Mouse (Mus musculus): ENCODE results near the gene Pigh.

Gene Pigh

GRCm38 (mm10) chr12:79067526-79067925 lies 21.9 kb downstream of the Pigh start:
- no peak for DNase-seq (ENCODE audit: low spot score in 2 of 2)

- no peak for DNase-seq (ENCODE audit: low spot score in 2 of 2)
Observed at GRCm38 (mm10) chr12:79066431-79066830, 23.0 kb downstream of the Pigh start.

- DNase-seq (ENCODE audit: low spot score in 2 of 2): peak; percentile 34 to 41
Observed at GRCm38 (mm10) chr12:79064451-79064850, 25.0 kb downstream of the Pigh start.

- DNase-seq (ENCODE audit: low spot score in 2 of 2): no peak
Observed at GRCm38 (mm10) chr12:79060766-79061652, 28.4 kb downstream of the Pigh start.

- DNase-seq (ENCODE audit: low spot score in 2 of 2): no peak
Observed at GRCm38 (mm10) chr12:79060134-79060533, 29.3 kb downstream of the Pigh start.

- no peak for DNase-seq (ENCODE audit: low spot score in 2 of 2)
Observed at GRCm38 (mm10) chr12:79059573-79059972, 29.9 kb downstream of the Pigh start.

GRCm38 (mm10) chr12:79055276-79055675 lies 34.2 kb downstream of the Pigh start:
- no peak for DNase-seq (ENCODE audit: low spot score in 2 of 2)

- no peak for DNase-seq (ENCODE audit: low spot score in 2 of 2)
Observed at GRCm38 (mm10) chr12:79052073-79052472, 37.4 kb downstream of the Pigh start.

- DNase-seq (ENCODE audit: low spot score in 2 of 2): no peak
Observed at GRCm38 (mm10) chr12:79050545-79051212, 38.8 kb downstream of the Pigh start.

- DNase-seq (ENCODE audit: low spot score in 2 of 2): no peak
Observed at GRCm38 (mm10) chr12:79049807-79050206, 39.6 kb downstream of the Pigh start.

GRCm38 (mm10) chr12:79048898-79049297 lies 40.6 kb downstream of the Pigh start:
- DNase-seq (ENCODE audit: low spot score in 2 of 2): no peak

- no peak for DNase-seq (ENCODE audit: low spot score in 2 of 2)
Observed at GRCm38 (mm10) chr12:79047203-79047602, 42.2 kb downstream of the Pigh start.

- no peak for DNase-seq (ENCODE audit: low spot score in 2 of 2)
Observed at GRCm38 (mm10) chr12:79046171-79046570, 43.3 kb downstream of the Pigh start.

- DNase-seq (ENCODE audit: low spot score in 2 of 2): no peak
Observed at GRCm38 (mm10) chr12:79044668-79045067, 44.8 kb downstream of the Pigh start.

GRCm38 (mm10) chr12:79041436-79041835 lies 48.0 kb downstream of the Pigh start:
- DNase-seq (ENCODE audit: low spot score in 2 of 2): no peak

- DNase-seq (ENCODE audit: low spot score in 2 of 2): no peak
Observed at GRCm38 (mm10) chr12:79040201-79040827, 49.1 kb downstream of the Pigh start.

- DNase-seq (ENCODE audit: low spot score in 2 of 2): no peak
Observed at GRCm38 (mm10) chr12:79039708-79040107, 49.7 kb downstream of the Pigh start.

GRCm38 (mm10) chr12:79035349-79035748 lies 54.1 kb downstream of the Pigh start:
- DNase-seq (ENCODE audit: low spot score in 2 of 2): no peak

- DNase-seq (ENCODE audit: low spot score in 2 of 2): no peak
Observed at GRCm38 (mm10) chr12:79034331-79034730, 55.1 kb downstream of the Pigh start.

All from thymus, postnatal 10 days (tissue).